Mouse (Mus musculus) bone marrow macrophage, adult 2 months (primary cell): ENCODE measurements around the gene Hdac11. TPM values are rescaled to one million over a fixed set of nuclear protein-coding genes. Genes with fewer than 3 reads are reported as not detected.
A peak's percentile ranks its signal among the peaks of the same experiment; 100 is the strongest.

Experiments
- H3K27ac ChIP-seq: 2 replicates; pipeline ENCODE4 v1.5.1; 2012; ENCODE audit warnings: low read depth, low read length; ENCODE audit not compliant: insufficient read depth
- H3K4me1 ChIP-seq: 2 replicates; pipeline ENCODE4 v1.6.1; 2012; ENCODE audit warnings: low read length; ENCODE audit not compliant: control insufficient read depth, insufficient read depth
- H3K4me3 ChIP-seq: 2 replicates; pipeline ENCODE4 v1.5.1; 2012; ENCODE audit warnings: mild to moderate bottlenecking, low read length, moderate library complexity; ENCODE audit not compliant: insufficient read depth
- CTCF ChIP-seq: IDR thresholded peaks from 2 replicates; pipeline ENCODE4 v1.5.1; 2012; ENCODE audit warnings: low read depth, mild to moderate bottlenecking, low read length, moderate library complexity
- POLR2A ChIP-seq: IDR thresholded peaks from 2 replicates; pipeline ENCODE4 v1.6.1; 2012; ENCODE audit warnings: mild to moderate bottlenecking, low read depth, low read length, borderline replicate concordance
- polyA plus RNA-seq: library from polyadenylated mRNA; stranded (reverse); fragments of >200 nt; gene quantifications from 2 replicates; pipeline ENCODE4 v1.2.4, GENCODE M21; 2012; ENCODE audit not compliant: missing spikeins, insufficient read depth, insufficient read length

The Hdac11 gene
- polyA plus RNA-seq, 1 experiment: 2.8 TPM

GRCm38 (mm10) chr6:91154685-91155084 lies 1.8 kb upstream of the Hdac11 start:
- Histone ChIP-seq H3K4me1 (no peaks in the 10 kb centered on the region), H3K27ac (no peak overlapping the region), H3K4me3 (no peak overlapping the region)
- TF ChIP-seq POLR2A (no peak), CTCF (no peak)

GRCm38 (mm10) chr6:91155286-91155685 lies 1.2 kb upstream of the Hdac11 start:
- TF ChIP-seq POLR2A: no peak
- TF ChIP-seq CTCF: no peak
- H3K4me3 ChIP-seq: no peak overlapping the region
- H3K4me1 ChIP-seq: no peaks in the 10 kb centered on the region
- no peak overlapping the region for H3K27ac ChIP-seq

- H3K27ac ChIP-seq: no peak overlapping the region
- H3K4me3 ChIP-seq: no peak overlapping the region
- no peaks in the 10 kb centered on the region for H3K4me1 ChIP-seq
- TF ChIP-seq POLR2A (no peak), CTCF (no peak)
Measured at GRCm38 (mm10) chr6:91156062-91156461, 403 bp upstream of the Hdac11 start.

- Histone ChIP-seq H3K4me3 (peak overlapping the region; percentile 47), H3K27ac (no peak overlapping the region), H3K4me1 (no peaks in the 10 kb centered on the region)
- no peak for TF ChIP-seq POLR2A
- TF ChIP-seq CTCF: no peak
Measured at GRCm38 (mm10) chr6:91157237-91157570, 739 bp downstream of the Hdac11 start.

- Histone ChIP-seq H3K27ac (no peak overlapping the region), H3K4me3 (no peak overlapping the region), H3K4me1 (no peaks in the 10 kb centered on the region)
- TF ChIP-seq CTCF: no peak
- TF ChIP-seq POLR2A: no peak
Measured at GRCm38 (mm10) chr6:91159047-91159446, 2.6 kb downstream of the Hdac11 start.

GRCm38 (mm10) chr6:91160399-91160798 lies 3.9 kb downstream of the Hdac11 start:
- no peak for TF ChIP-seq POLR2A
- no peak for TF ChIP-seq CTCF
- Histone ChIP-seq H3K4me1 (no peaks in the 10 kb centered on the region), H3K4me3 (no peak overlapping the region), H3K27ac (no peak overlapping the region)

- Histone ChIP-seq H3K4me3 (no peak overlapping the region), H3K4me1 (no peaks in the 10 kb centered on the region), H3K27ac (no peak overlapping the region)
- TF ChIP-seq POLR2A: no peak
- no peak for TF ChIP-seq CTCF
Measured at GRCm38 (mm10) chr6:91160976-91161375, 4.5 kb downstream of the Hdac11 start.

- no peaks in the 10 kb centered on the region for H3K4me1 ChIP-seq
- H3K4me3 ChIP-seq: no peak overlapping the region
- TF ChIP-seq CTCF (no peak), POLR2A (no peak)
- no peak overlapping the region for H3K27ac ChIP-seq
Measured at GRCm38 (mm10) chr6:91161506-91162235, 5.2 kb downstream of the Hdac11 start.

- Histone ChIP-seq H3K4me3 (no peak overlapping the region), H3K27ac (no peak overlapping the region), H3K4me1 (no peaks in the 10 kb centered on the region)
- TF ChIP-seq CTCF (no peak), POLR2A (no peak)
Measured at GRCm38 (mm10) chr6:91162314-91162713, 5.8 kb downstream of the Hdac11 start.

GRCm38 (mm10) chr6:91163195-91163911 lies 6.9 kb downstream of the Hdac11 start:
- H3K4me3 ChIP-seq: no peak overlapping the region
- no peak overlapping the region for H3K27ac ChIP-seq
- no peaks in the 10 kb centered on the region for H3K4me1 ChIP-seq
- TF ChIP-seq POLR2A (no peak), CTCF (no peak)

GRCm38 (mm10) chr6:91164584-91164983 lies 8.1 kb downstream of the Hdac11 start:
- Histone ChIP-seq H3K4me1 (no peaks in the 10 kb centered on the region), H3K4me3 (no peak overlapping the region), H3K27ac (no peak overlapping the region)
- no peak for TF ChIP-seq CTCF
- no peak for TF ChIP-seq POLR2A
